Mouse (Mus musculus) inflammation-experienced regulatory T-cells (primary cell): ENCODE measurements around the gene Fmn2. TPM values are rescaled to one million over a fixed set of nuclear protein-coding genes. Genes with fewer than 3 reads are reported as not detected.

Source experiments
- polyA plus RNA-seq, 2 experiments: library from polyadenylated mRNA; unstranded; fragments of 100-300 nt; shearing (Covaris generic); gene quantifications; one replicate each; pipeline ENCODE4 v1.2.1; 2017

Fmn2 gene
- polyA plus RNA-seq: under 1 TPM in 1 of 2 experiments, not detected in 1; 0.18 TPM

DNA sequence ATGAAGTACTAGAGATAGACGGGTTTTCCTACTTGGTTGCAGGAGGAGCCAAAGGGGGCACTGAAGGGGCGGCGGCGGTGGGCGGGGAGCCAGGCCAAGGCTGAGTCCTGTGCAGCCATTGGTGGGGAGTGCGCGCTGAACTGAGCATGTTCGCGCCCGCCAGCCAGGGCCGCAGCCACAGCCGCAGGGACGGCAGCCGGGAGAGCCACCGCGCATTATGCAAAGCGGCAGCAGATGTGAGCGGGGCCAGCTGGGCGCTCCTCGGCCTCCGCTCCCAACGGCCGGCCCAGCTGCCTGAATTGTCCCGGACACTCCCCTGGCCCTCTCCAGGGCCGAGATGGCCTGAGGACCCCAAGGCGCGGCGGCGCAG lies at the start of gene Fmn2:
Gene Fmn2, plus strand, starts transcription at position 165 of the 370 bp plus-strand sequence.

Other genes with a start within 250 kb of the Fmn2 start
- gene Olfr419, start 249.8 kb upstream of the Fmn2 start, polyA plus RNA-seq: not detected
- gene Mptx1, start 171.3 kb upstream of the Fmn2 start, polyA plus RNA-seq: under 1 TPM in 1 of 2 experiments, not detected in 1; 0.20 TPM
- not detected for gene Olfr417, start 136.7 kb upstream of the Fmn2 start, polyA plus RNA-seq
- not detected for gene Olfr248, start 110.8 kb upstream of the Fmn2 start, polyA plus RNA-seq
- gene Olfr414, start 77.8 kb upstream of the Fmn2 start, polyA plus RNA-seq: under 1 TPM; 0.11 to 0.49 TPM
- gene Olfr220, start 59.7 kb upstream of the Fmn2 start, polyA plus RNA-seq: under 1 TPM; 0.10 to 0.70 TPM